Mouse (Mus musculus) testis, adult 2 months (tissue): ENCODE measurements around the gene Pnpo. TPM values are rescaled to one million over a fixed set of nuclear protein-coding genes. Genes with fewer than 3 reads are reported as not detected.
A peak's percentile ranks its signal among the peaks of the same experiment; 100 is the strongest.

ENCODE experiments used
- H3K27ac ChIP-seq: fragments of 200-500 bp; 2 replicates; pipeline ENCODE4 v1.5.1; 2012; ENCODE audit warnings: low read depth, low read length; ENCODE audit not compliant: control insufficient read depth, insufficient read depth
- H3K27me3 ChIP-seq: fragments of 200-500 bp; 2 replicates; pipeline ENCODE4 v1.6.1; 2012; ENCODE audit warnings: mild to moderate bottlenecking, low read length, moderate library complexity; ENCODE audit not compliant: control insufficient read depth, insufficient read depth
- H3K36me3 ChIP-seq: fragments of 200-500 bp; 2 replicates; pipeline ENCODE4 v1.6.1; 2012; ENCODE audit warnings: mild to moderate bottlenecking, low read length; ENCODE audit not compliant: control insufficient read depth, insufficient read depth
- H3K4me1 ChIP-seq: fragments of 200-500 bp; 2 replicates; pipeline ENCODE4 v1.6.1; 2012; ENCODE audit warnings: low read length; ENCODE audit not compliant: control insufficient read depth, insufficient read depth
- H3K4me3 ChIP-seq: fragments of 200-500 bp; 2 replicates; pipeline ENCODE4 v1.5.1; 2012; ENCODE audit warnings: low read depth, mild to moderate bottlenecking, low read length, moderate library complexity, mixed read lengths; ENCODE audit not compliant: control insufficient read depth
- CTCF ChIP-seq: fragments of 200-500 bp; IDR thresholded peaks from 2 replicates; pipeline ENCODE4 v1.5.1; 2012; ENCODE audit warnings: low read depth, mild to moderate bottlenecking, inconsistent platforms, low read length, moderate library complexity; ENCODE audit not compliant: control insufficient read depth, insufficient read depth, insufficient replicate concordance
- POLR2A ChIP-seq: fragments of 200-500 bp; IDR thresholded peaks from 2 replicates; pipeline ENCODE4 v1.6.1; 2012; ENCODE audit warnings: low read depth, mild to moderate bottlenecking, inconsistent platforms, low read length, moderate library complexity; ENCODE audit not compliant: control insufficient read depth
- polyA plus RNA-seq: library from polyadenylated mRNA; depleted of rRNA; stranded (reverse); fragments of >200 nt; gene quantifications from 2 replicates; pipeline ENCODE4 v1.2.3, GENCODE M21; 2012

The Pnpo gene
- polyA plus RNA-seq, 1 experiment = 3.8 TPM

GRCm38 (mm10) chr11:96933562-96934276 lies 10.1 kb downstream of the Pnpo start:
- Histone ChIP-seq H3K27ac (no peak overlapping the region), H3K4me3 (peak overlapping the region; percentile 83)
- TF ChIP-seq POLR2A (no peak), CTCF (no peak)

GRCm38 (mm10) chr11:96931327-96932062 lies 12.3 kb downstream of the Pnpo start:
- no peaks in the 10 kb centered on the region for H3K27me3 ChIP-seq
- H3K36me3 ChIP-seq = no peaks in the 10 kb centered on the region
- H3K4me1 ChIP-seq = peaks cover 18% of the 10 kb centered on the region
- TF ChIP-seq CTCF = no peak
- peak; percentile 17; the same call in 1 of the 2 replicates for TF ChIP-seq POLR2A
- no peak overlapping the region for H3K4me3 ChIP-seq
- H3K27ac ChIP-seq = 0 out of 2 replicates have a peak overlapping the region, but pooled peaks have one; percentile 43

More at GRCm38 (mm10) chr11:96933562-96934276, 10.1 kb downstream of the Pnpo start:
- no peaks in the 10 kb centered on the region for H3K27me3 ChIP-seq
- H3K4me1 ChIP-seq = peaks cover 19% of the 10 kb centered on the region
- no peaks in the 10 kb centered on the region for H3K36me3 ChIP-seq

GRCm38 (mm10) chr11:96929766-96930331 lies 13.9 kb downstream of the Pnpo start:
- H3K36me3 ChIP-seq = no peaks in the 10 kb centered on the region
- TF ChIP-seq CTCF = no peak
- TF ChIP-seq POLR2A = no peak
- no peaks in the 10 kb centered on the region for H3K27me3 ChIP-seq
- no peak overlapping the region for H3K27ac ChIP-seq
- H3K4me3 ChIP-seq = no peak overlapping the region
- peaks cover 9% of the 10 kb centered on the region for H3K4me1 ChIP-seq

- TF ChIP-seq CTCF (no peak), POLR2A (peak; percentile 47; the same call in 1 of the 2 replicates)
- no peaks in the 10 kb centered on the region for H3K27me3 ChIP-seq
- no peaks in the 10 kb centered on the region for H3K36me3 ChIP-seq
- H3K4me1 ChIP-seq = peaks cover 3% of the 10 kb centered on the region
- no peak overlapping the region for H3K27ac ChIP-seq
- no peak overlapping the region for H3K4me3 ChIP-seq
Observed at GRCm38 (mm10) chr11:96929096-96929765, 14.6 kb downstream of the Pnpo start.

- no peaks in the 10 kb centered on the region for H3K27me3 ChIP-seq
- TF ChIP-seq POLR2A (no peak), CTCF (no peak)
- H3K4me1 ChIP-seq = no peaks in the 10 kb centered on the region
- H3K36me3 ChIP-seq = no peaks in the 10 kb centered on the region
- H3K4me3 ChIP-seq = no peak overlapping the region
- no peak overlapping the region for H3K27ac ChIP-seq
Observed at GRCm38 (mm10) chr11:96928691-96929090, 15.1 kb downstream of the Pnpo start.

GRCm38 (mm10) chr11:96928088-96928487 lies 15.7 kb downstream of the Pnpo start, which contains the start of gene Prr15l:
Gene Prr15l, plus strand, starts transcription at chr11:96928104.
- H3K36me3 ChIP-seq = no peaks in the 10 kb centered on the region
- H3K4me1 ChIP-seq = no peaks in the 10 kb centered on the region
- no peak within 1 kb of the TSS for H3K27ac ChIP-seq
- TF ChIP-seq CTCF = no peak
- TF ChIP-seq POLR2A = no peak
- no peak within 1 kb of the TSS for H3K4me3 ChIP-seq
- no peaks in the 10 kb centered on the region for H3K27me3 ChIP-seq
